Mouse (Mus musculus) liver, embryonic 14.5 days (tissue): Measurements from ENCODE around the gene Lmbr1. TPM values are rescaled to one million over a fixed set of nuclear protein-coding genes. Genes with fewer than 3 reads are reported as not detected.

Experiments used
- ATAC-seq: fragments of 200-750 bp; cut with Nextera tagmentation; 2 replicates; pipeline ENCODE4 v1.8.0; 2017; ENCODE audit warnings: moderate number of reproducible peaks, mild to moderate bottlenecking, moderate library complexity; ENCODE audit not compliant: insufficient read depth
- DNase-seq, 3 experiments: peaks; one replicate each; pipeline ENCODE4 v3.0.0-alpha.2; 2012 to 2013; ENCODE audit warnings: low read depth in 3 of 3, low spot score in 3 of 3
- H3K27ac ChIP-seq: fragments of 300-500 bp; sonication (generic); 2 replicates; pipeline ENCODE4 v1.5.1; 2014; ENCODE audit warnings: moderate library complexity, mild to moderate bottlenecking, control low read depth, inconsistent platforms
- H3K27me3 ChIP-seq: fragments of 300-500 bp; sonication (generic); 2 replicates; pipeline ENCODE4 v1.6.1; 2014; ENCODE audit warnings: mild to moderate bottlenecking, low read length, moderate library complexity; ENCODE audit not compliant: control insufficient read depth, insufficient read depth
- H3K36me3 ChIP-seq: fragments of 300-500 bp; sonication (generic); replicated peaks from 2 replicates; pipeline ENCODE4 v1.6.1; 2014; ENCODE audit warnings: low read depth; ENCODE audit not compliant: control insufficient read depth, insufficient read depth
- H3K4me1 ChIP-seq, 2 experiments: fragments of 200-500 bp in 1 of 2; fragments of 300-500 bp in 1 of 2; sonication (generic) in 1 of 2; replicated peaks; 2 replicates each; pipeline ENCODE4 v1.6.1; 2012 to 2014; ENCODE audit warnings: antibody characterized with exemption in 1 of 2, inconsistent platforms in 1 of 2, low read length in 1 of 2; ENCODE audit not compliant: control insufficient read depth in 2 of 2, insufficient read depth in 2 of 2
- H3K4me2 ChIP-seq: fragments of 300-500 bp; sonication (generic); 2 replicates; pipeline ENCODE4 v1.6.1; 2014; ENCODE audit warnings: low read depth, mild to moderate bottlenecking, control low read depth, moderate library complexity
- H3K4me3 ChIP-seq, 2 experiments: fragments of 200-500 bp in 1 of 2; fragments of 300-500 bp in 1 of 2; sonication (generic) in 1 of 2; 2 replicates each; pipeline ENCODE4 v1.5.1; 2012 to 2014; ENCODE audit warnings: low read depth in 2 of 2, low read length in 2 of 2, mild to moderate bottlenecking in 2 of 2, control low read depth in 1 of 2, inconsistent platforms in 1 of 2, moderate library complexity in 1 of 2; ENCODE audit not compliant: insufficient read depth in 1 of 2
- H3K9ac ChIP-seq: fragments of 300-500 bp; sonication (generic); replicated peaks from 2 replicates; pipeline ENCODE4 v1.6.1; 2014; ENCODE audit warnings: mild to moderate bottlenecking, control low read depth, moderate library complexity
- H3K9me3 ChIP-seq: fragments of 300-500 bp; sonication (generic); 2 replicates; pipeline ENCODE4 v1.6.1; 2016; ENCODE audit warnings: low read length, mixed read lengths; ENCODE audit not compliant: control insufficient read depth
- CTCF ChIP-seq: IDR thresholded peaks from 2 replicates; pipeline ENCODE4 v1.5.1; 2016; ENCODE audit warnings: antibody characterized with exemption, low read depth, control low read depth
- EP300 ChIP-seq: IDR thresholded peaks from 2 replicates; pipeline ENCODE4 v1.6.1; 2016; ENCODE audit warnings: antibody characterized with exemption, low read depth
- WGBS: fragments of 180-500 bp; shearing (Covaris S2); extraction: QIAGEN DNeasy Blood & Tissue Kit; methylation state at CpG from one replicate; pipeline ENCODE4 v1.1.7; 2014; ENCODE audit not compliant: insufficient replicate concordance; 5-methylcytosine and 5-hydroxymethylcytosine counted together
- polyA plus RNA-seq, 2 experiments: library from polyadenylated mRNA; depleted of rRNA in 1 of 2; stranded (reverse) in 1 of 2; unstranded in 1 of 2; fragments of >200 nt; fragmentation: Nextera tagmentation in 1 of 2; extraction: Ambion mirVana in 1 of 2; gene quantifications; 2 replicates each; pipeline versions ENCODE4 v1.2.1 to v1.2.3; 2012 to 2014

The Lmbr1 gene
- polyA plus RNA-seq, 2 experiments, result 1.2 to 2.5 TPM

DNA sequence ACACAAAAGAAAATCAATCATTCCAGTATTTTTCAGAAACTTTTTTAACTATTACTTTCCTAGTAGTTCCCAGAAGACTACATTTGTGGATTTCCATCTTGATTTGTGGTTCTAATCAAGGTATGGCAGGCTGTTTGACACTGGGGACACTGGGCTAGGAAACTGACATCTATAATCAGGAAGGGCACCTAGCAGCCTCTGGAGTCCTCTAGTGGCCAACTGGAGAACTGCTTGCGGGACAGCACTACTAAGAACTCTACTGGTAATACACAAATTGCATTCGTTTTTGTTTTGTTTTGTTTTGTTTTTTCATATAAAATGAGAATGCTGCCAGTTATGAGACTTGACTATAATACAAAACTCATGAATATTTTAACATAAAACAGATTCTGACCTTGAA, 85.0 kb downstream of the Lmbr1 start:
- Histone ChIP-seq H3K36me3 (no peaks in the 10 kb centered on the region), H3K27me3 (no peaks in the 10 kb centered on the region), H3K4me2 (no peak overlapping the region), H3K9ac (no peak overlapping the region), H3K27ac (no peak overlapping the region), H3K4me1 (no peaks in the 10 kb centered on the region), H3K4me3 (no peak overlapping the region), H3K9me3 (no peaks in the 10 kb centered on the region)
- no peak for TF ChIP-seq EP300
- TF ChIP-seq CTCF, result peak; percentile 85
- WGBS, result 16% methylated on average over 2 of the region's 2 CpGs
- DNase-seq (peak; percentile 17 to 30 (median 20)), ATAC-seq (no peak)

DNA sequence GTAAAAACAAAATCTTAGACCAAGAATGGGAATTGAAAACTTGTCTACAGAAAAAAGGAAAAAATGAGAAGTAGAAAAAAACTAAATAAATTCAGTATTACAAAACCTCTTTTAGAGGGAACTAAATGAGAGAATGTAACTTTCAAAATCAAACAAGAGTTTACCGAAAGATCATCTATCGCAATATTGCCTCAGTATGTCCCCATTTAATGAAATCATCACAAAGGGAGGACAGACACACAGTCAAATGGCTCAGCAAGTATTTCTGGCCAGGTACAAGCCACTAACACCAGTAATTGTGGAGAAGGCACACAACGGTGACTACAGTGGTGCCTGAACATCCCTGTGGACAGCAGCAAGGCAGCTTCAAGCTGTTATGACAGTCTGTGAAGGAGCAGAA, 88.1 kb downstream of the Lmbr1 start:
- TF ChIP-seq CTCF (no peak), EP300 (no peak)
- Histone ChIP-seq H3K27ac (no peak overlapping the region), H3K4me1 (no peaks in the 10 kb centered on the region), H3K27me3 (no peaks in the 10 kb centered on the region), H3K9me3 (no peaks in the 10 kb centered on the region), H3K4me3 (no peak overlapping the region), H3K4me2 (no peak overlapping the region), H3K36me3 (no peaks in the 10 kb centered on the region), H3K9ac (no peak overlapping the region)
- WGBS, result 79% methylated on average over 3 of the region's 3 CpGs
- DNase-seq (no peak), ATAC-seq (no peak)

- Histone ChIP-seq H3K9me3 (no peaks in the 10 kb centered on the region), H3K4me1 (no peaks in the 10 kb centered on the region), H3K4me2 (no peak overlapping the region), H3K36me3 (no peaks in the 10 kb centered on the region), H3K27me3 (no peaks in the 10 kb centered on the region), H3K9ac (no peak overlapping the region), H3K4me3 (no peak overlapping the region), H3K27ac (no peak overlapping the region)
- TF ChIP-seq EP300 (no peak), CTCF (no peak)
- 56% methylated on average over 6 of the region's 6 CpGs for WGBS
- no peak for DNase-seq
- ATAC-seq, result no peak
These were observed 88.5 kb downstream of the Lmbr1 start for GRCm38 (mm10) chr5:29289703-29290102.

DNA sequence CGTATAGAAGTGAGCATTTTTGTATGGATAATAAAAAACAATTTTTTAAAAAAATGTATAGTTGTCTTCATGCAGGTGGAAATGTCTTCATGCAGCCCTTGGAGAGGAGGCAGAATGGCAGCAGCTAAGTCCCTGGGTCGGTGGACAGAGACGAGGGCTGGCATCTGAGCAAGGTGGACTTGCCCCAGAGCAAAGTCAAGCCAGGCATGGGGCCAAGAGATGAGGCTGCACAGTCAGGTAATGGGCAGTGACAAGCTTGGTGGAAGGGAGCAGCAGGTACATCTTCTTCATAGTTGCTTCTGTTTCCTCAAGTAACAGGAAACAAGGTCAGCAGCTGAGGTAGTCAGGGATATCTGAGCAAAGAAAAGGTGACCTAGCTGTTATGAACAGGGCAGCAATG, 97.1 kb downstream of the Lmbr1 start:
- 61% methylated on average over 3 of the region's 3 CpGs for WGBS
- Histone ChIP-seq H3K9ac (no peak overlapping the region), H3K27ac (no peak overlapping the region), H3K9me3 (no peaks in the 10 kb centered on the region), H3K4me1 (no peaks in the 10 kb centered on the region), H3K4me2 (no peak overlapping the region), H3K27me3 (no peaks in the 10 kb centered on the region), H3K4me3 (no peak overlapping the region), H3K36me3 (no peaks in the 10 kb centered on the region)
- no peak for DNase-seq
- no peak for ATAC-seq
- TF ChIP-seq CTCF (no peak), EP300 (no peak)

- no peak overlapping the region for H3K4me3 ChIP-seq
- peak in 1 of 3 experiments; percentile 3 for DNase-seq
- ATAC-seq, result no peak
- no peaks in the 10 kb centered on the region for H3K4me1 ChIP-seq
- TF ChIP-seq CTCF (no peak), EP300 (no peak)
- no peak overlapping the region for H3K9ac ChIP-seq
- H3K9me3 ChIP-seq, result no peaks in the 10 kb centered on the region
- H3K27ac ChIP-seq, result no peak overlapping the region
- H3K36me3 ChIP-seq, result no peaks in the 10 kb centered on the region
- no peak overlapping the region for H3K4me2 ChIP-seq
- H3K27me3 ChIP-seq, result no peaks in the 10 kb centered on the region
These were observed 103.4 kb downstream of the Lmbr1 start for GRCm38 (mm10) chr5:29274746-29275145.
